Comparison of ENCODE assay signal across 24 mouse cellular contexts in genomic region chr6:31602489-31602888, GRCm38 (mm10). TPM values are rescaled to one million over a fixed set of nuclear protein-coding genes. Genes with fewer than 3 reads are reported as not detected.
DNase-seq lines count a peak whose midpoint lies in the region; ATAC-seq and TF ChIP-seq lines count a peak whose summit lies in the region.
"Had no signal": no experiment of that assay in that cellular context is flagged by ENCODE, and none has a peak within 500 bp of the region (broad histone marks: within the 10 kb centered on the region; RNA-seq: fewer than 3 reads in every experiment).

No protein-coding gene starts in this region.

- H3K9me3 ChIP-seq in heart, embryonic 10.5 days = no peaks in the 10 kb centered on the region
- no peaks in the 10 kb centered on the region for H3K9me3 ChIP-seq in lung, embryonic 16.5 days (ENCODE audit: control insufficient read depth, low read length)
- H3K9me3 ChIP-seq in liver, embryonic 14.5 days (ENCODE audit: control insufficient read depth, low read length) = no peaks in the 10 kb centered on the region
- H3K9me3 ChIP-seq: embryonic facial prominence, embryonic 15.5 days; heart, embryonic 15.5 days had no signal

- no peak overlapping the region for H3K9ac ChIP-seq in lung, embryonic 16.5 days (ENCODE audit: low read length)
- H3K9ac ChIP-seq in liver, embryonic 14.5 days (replicated peaks) = no peak overlapping the region; the same call in 1 of the 2 replicates
- H3K9ac ChIP-seq: embryonic facial prominence, embryonic 15.5 days; heart, embryonic 15.5 days had no signal

- 0 out of 2 replicates have a peak, but pooled peaks have one; percentile 37 for TF ChIP-seq EP300 in liver, embryonic 14.5 days (IDR thresholded peaks at IDR 0.05; ENCODE audit: low read depth)

- ATAC-seq in lung, embryonic 16.5 days (ENCODE audit: low read depth) = no peak
- peak; percentile 43; the same call in 1 of the 2 replicates for ATAC-seq in liver, embryonic 14.5 days (ENCODE audit: insufficient read depth)
- peak; percentile 68 for ATAC-seq in megakaryocyte progenitor cell, adult 5-6 weeks (replicated peaks; ENCODE audit: poor library complexity)
- ATAC-seq: activated CD4-positive, CD25-positive, alpha-beta regulatory T cell, adult 4 months; forebrain, embryonic 14.5 days; hindbrain, embryonic 16.5 days; Patski had no signal

- H3K4me2 ChIP-seq in lung, embryonic 16.5 days (ENCODE audit: low read depth, low read length) = no peak overlapping the region
- H3K4me2 ChIP-seq in liver, embryonic 14.5 days (ENCODE audit: low read depth) = peak overlapping the region; percentile 18; the same call in 1 of the 2 replicates
- H3K4me2 ChIP-seq: embryonic facial prominence, embryonic 15.5 days; heart, embryonic 11.5 days; heart, embryonic 15.5 days had no signal

- peak overlapping the region; percentile 29; the same call in 1 of the 2 replicates for H3K27ac ChIP-seq in heart, embryonic 10.5 days
- H3K27ac ChIP-seq in lung, embryonic 16.5 days (ENCODE audit: low read length) = peak overlapping the region; percentile 86
- no peak overlapping the region for H3K27ac ChIP-seq in liver, embryonic 14.5 days
- H3K27ac ChIP-seq: embryonic facial prominence, embryonic 15.5 days; heart, embryonic 15.5 days had no signal

- whole genome bisulfite sequencing in heart, embryonic 10.5 days = 51% methylated on average over 4 of the region's 4 CpGs
- WGBS in lung, embryonic 16.5 days = 53% methylated on average over 4 of the region's 4 CpGs
- 19% methylated on average over 4 of the region's 4 CpGs for WGBS in liver, embryonic 14.5 days (ENCODE audit: insufficient replicate concordance)

- no peak overlapping the region for H3K4me3 ChIP-seq in heart, embryonic 10.5 days
- H3K4me3 ChIP-seq in lung, embryonic 16.5 days (ENCODE audit: low read length) = no peak overlapping the region
- H3K4me3 ChIP-seq in liver, embryonic 14.5 days (ENCODE audit: insufficient read depth in 1 of 2, low read depth in 2 of 2, low read length in 2 of 2) = no peak overlapping the region
- H3K4me3 ChIP-seq: embryonic facial prominence, embryonic 15.5 days; erythroblast, embryonic 14.5 days; forebrain, embryonic 10.5 days; gastrocnemius, adult 2 months; heart, embryonic 15.5 days had no signal

- H3K4me1 ChIP-seq in heart, embryonic 10.5 days = peaks cover 59% of the 10 kb centered on the region
- peaks cover 31% of the 10 kb centered on the region for H3K4me1 ChIP-seq in lung, embryonic 16.5 days (replicated peaks; ENCODE audit: control insufficient read depth, insufficient read depth, low read length)
- peaks cover 24 to 35% of the 10 kb centered on the region in 2 experiments for H3K4me1 ChIP-seq in liver, embryonic 14.5 days (replicated peaks; ENCODE audit: control insufficient read depth in 2 of 2, insufficient read depth in 2 of 2, low read length in 1 of 2)

- TF ChIP-seq CTCF in liver, embryonic 14.5 days (IDR thresholded peaks at IDR 0.05; ENCODE audit: low read depth) = no peak

- H3K27me3 ChIP-seq in heart, embryonic 10.5 days (ENCODE audit: insufficient read depth, poor library complexity, severe bottlenecking) = no peaks in the 10 kb centered on the region
- no peaks in the 10 kb centered on the region for H3K27me3 ChIP-seq in lung, embryonic 16.5 days (ENCODE audit: control insufficient read depth, insufficient read depth, low read depth, low read length)
- no peaks in the 10 kb centered on the region for H3K27me3 ChIP-seq in liver, embryonic 14.5 days (ENCODE audit: control insufficient read depth, insufficient read depth, low read length)
- H3K27me3 ChIP-seq: embryonic facial prominence, embryonic 15.5 days; heart, embryonic 15.5 days; Patski had no signal

- H3K36me3 ChIP-seq in heart, embryonic 10.5 days = no peaks in the 10 kb centered on the region
- no peaks in the 10 kb centered on the region for H3K36me3 ChIP-seq in lung, embryonic 16.5 days (ENCODE audit: control insufficient read depth, insufficient read depth, low read length)
- no peaks in the 10 kb centered on the region for H3K36me3 ChIP-seq in liver, embryonic 14.5 days (replicated peaks; ENCODE audit: control insufficient read depth, insufficient read depth, low read depth)
- H3K36me3 ChIP-seq: embryonic facial prominence, embryonic 15.5 days; forebrain, embryonic 10.5 days; heart, embryonic 15.5 days had no signal

- no peak for DNase-seq in heart, embryonic 10.5 days (ENCODE audit: low spot score)
- no peak for DNase-seq in heart, postnatal 4 days
- no peak for DNase-seq in lung, postnatal 14 days
- DNase-seq in liver, embryonic 14.5 days (ENCODE audit: low read depth in 3 of 3, low spot score in 3 of 3) = no peak
- DNase-seq in heart, adult 11 months = no peak
- no peak for DNase-seq in neural tube, embryonic 10.5 days (ENCODE audit: extremely low spot score, low spot score)
- DNase-seq: adrenal gland, adult 8-10 months; adrenal gland, postnatal 36 days; cerebellum, adult 2 months; cerebellum, postnatal 10 days; gastrocnemius, adult 2 months; gastrocnemius, postnatal 25 days; heart, postnatal 14 days had no signal

RNA-seq across cellular contexts. Expression of gene Podxl, which starts 38.7 kb away (rescaled TPM):
- polyA plus RNA-seq in heart, embryonic 10.5 days (2016; fragmentation: Nextera tagmentation; extraction: Ambion mirVana) = 47.6 and 62.0 TPM in 2 replicates
- 10 to 100 TPM; 68.6 to 78.1 TPM for total RNA-seq in heart, postnatal 4 days (2021)
- polyA plus RNA-seq in lung, embryonic 16.5 days (2015; fragmentation: Nextera tagmentation; extraction: Ambion mirVana) = 35.0 and 37.4 TPM in 2 replicates
- 8.1 and 8.2 TPM in 2 replicates for polyA plus RNA-seq in liver, embryonic 14.5 days (2012; rRNA removed)
- polyA plus RNA-seq in liver, embryonic 14.5 days (2014; fragmentation: Nextera tagmentation; extraction: Ambion mirVana) = 5.0 and 6.0 TPM in 2 replicates
- 0.07 and 0.25 TPM in 2 replicates for total RNA-seq in megakaryocyte progenitor cell, adult 5-6 weeks (2015)
- 0.04 and 0.34 TPM in 2 replicates for total RNA-seq in megakaryocyte progenitor cell, adult 5-6 weeks (2017)
- polyA plus RNA-seq: activated CD4-positive, CD25-positive, alpha-beta regulatory T cell, adult 4 months had no signal
